Mouse (Mus musculus): ENCODE results near the gene Galnt17. TPM values are rescaled to one million over a fixed set of nuclear protein-coding genes. Genes with fewer than 3 reads are reported as not detected.

The Galnt17 gene
- polyA plus RNA-seq, 1 experiment from 2014 or later: 0.08 TPM

- DNase-seq (ENCODE audit: low spot score) (no peak), ATAC-seq (no peak)
- TF ChIP-seq EP300 (IDR thresholded peaks at IDR 0.05): no peak
- no peak for TF ChIP-seq CTCF (IDR thresholded peaks at IDR 0.05)
- Histone ChIP-seq H3K27ac (ENCODE audit: low read length) (no peak overlapping the region), H3K9ac (replicated peaks; ENCODE audit: low read depth) (no peak overlapping the region), H3K36me3 (ENCODE audit: insufficient read depth, low read length) (no peaks in the 10 kb centered on the region), H3K4me1 (ENCODE audit: insufficient read depth, low read depth, low read length) (no peaks in the 10 kb centered on the region), H3K9me3 (ENCODE audit: low read length) (no peaks in the 10 kb centered on the region), H3K27me3 (replicated peaks; ENCODE audit: insufficient read depth, low read length) (no peaks in the 10 kb centered on the region), H3K4me2 (replicated peaks; ENCODE audit: low read depth, low read length) (no peak overlapping the region), H3K4me3 (ENCODE audit: low read depth, low read length) (no peak overlapping the region)
- 85% methylated on average over 3 of the region's 3 CpGs for WGBS
Measured at GRCm38 (mm10) chr5:131006524-131006923, 301.8 kb downstream of the Galnt17 start.

GRCm38 (mm10) chr5:131000572-131000971 lies 307.7 kb downstream of the Galnt17 start:
- H3K4me1 ChIP-seq (ENCODE audit: insufficient read depth, low read depth, low read length): no peaks in the 10 kb centered on the region
- H3K4me3 ChIP-seq (ENCODE audit: low read depth, low read length): no peak overlapping the region
- WGBS: 38% methylated on average over 2 of the region's 2 CpGs
- no peak overlapping the region for H3K9ac ChIP-seq (replicated peaks; ENCODE audit: low read depth)
- H3K4me2 ChIP-seq (replicated peaks; ENCODE audit: low read depth, low read length): no peak overlapping the region
- no peaks in the 10 kb centered on the region for H3K27me3 ChIP-seq (replicated peaks; ENCODE audit: insufficient read depth, low read length)
- DNase-seq (ENCODE audit: low spot score) (peak; percentile 76), ATAC-seq (peak; percentile 97)
- H3K9me3 ChIP-seq (ENCODE audit: low read length): no peaks in the 10 kb centered on the region
- H3K27ac ChIP-seq (ENCODE audit: low read length): no peak overlapping the region
- H3K36me3 ChIP-seq (ENCODE audit: insufficient read depth, low read length): no peaks in the 10 kb centered on the region
- TF ChIP-seq CTCF (IDR thresholded peaks at IDR 0.05): no peak
- TF ChIP-seq EP300 (IDR thresholded peaks at IDR 0.05): peak; percentile 96

- TF ChIP-seq EP300 (IDR thresholded peaks at IDR 0.05) (no peak), CTCF (IDR thresholded peaks at IDR 0.05) (no peak)
- WGBS: 82% methylated on average over 8 of the region's 8 CpGs
- H3K27ac ChIP-seq (ENCODE audit: low read length): no peak overlapping the region
- H3K36me3 ChIP-seq (ENCODE audit: insufficient read depth, low read length): no peaks in the 10 kb centered on the region
- H3K4me3 ChIP-seq (ENCODE audit: low read depth, low read length): no peak overlapping the region
- ATAC-seq (no peak), DNase-seq (ENCODE audit: low spot score) (no peak)
- H3K9me3 ChIP-seq (ENCODE audit: low read length): no peaks in the 10 kb centered on the region
- H3K4me2 ChIP-seq (replicated peaks; ENCODE audit: low read depth, low read length): no peak overlapping the region
- H3K27me3 ChIP-seq (replicated peaks; ENCODE audit: insufficient read depth, low read length): no peaks in the 10 kb centered on the region
- no peaks in the 10 kb centered on the region for H3K4me1 ChIP-seq (ENCODE audit: insufficient read depth, low read depth, low read length)
- H3K9ac ChIP-seq (replicated peaks; ENCODE audit: low read depth): no peak overlapping the region
Measured at GRCm38 (mm10) chr5:130979321-130979720, 329.0 kb downstream of the Galnt17 start.

GRCm38 (mm10) chr5:130978871-130979270 lies 329.4 kb downstream of the Galnt17 start:
- no peak for DNase-seq (ENCODE audit: low spot score)
- no peak overlapping the region for H3K4me2 ChIP-seq (replicated peaks; ENCODE audit: low read depth, low read length)
- H3K9ac ChIP-seq (replicated peaks; ENCODE audit: low read depth): no peak overlapping the region
- no peak overlapping the region for H3K4me3 ChIP-seq (ENCODE audit: low read depth, low read length)
- TF ChIP-seq CTCF (IDR thresholded peaks at IDR 0.05) (no peak), EP300 (IDR thresholded peaks at IDR 0.05) (no peak)
- no peak overlapping the region for H3K27ac ChIP-seq (ENCODE audit: low read length)
- no peaks in the 10 kb centered on the region for H3K4me1 ChIP-seq (ENCODE audit: insufficient read depth, low read depth, low read length)
- H3K27me3 ChIP-seq (replicated peaks; ENCODE audit: insufficient read depth, low read length): no peaks in the 10 kb centered on the region
- no peaks in the 10 kb centered on the region for H3K9me3 ChIP-seq (ENCODE audit: low read length)
- H3K36me3 ChIP-seq (ENCODE audit: insufficient read depth, low read length): no peaks in the 10 kb centered on the region
- WGBS: 33% methylated on average over 2 of the region's 2 CpGs
- ATAC-seq: no peak

GRCm38 (mm10) chr5:130977999-130978398 lies 330.3 kb downstream of the Galnt17 start:
- Histone ChIP-seq H3K4me1 (ENCODE audit: insufficient read depth, low read depth, low read length) (no peaks in the 10 kb centered on the region), H3K9me3 (ENCODE audit: low read length) (no peaks in the 10 kb centered on the region), H3K36me3 (ENCODE audit: insufficient read depth, low read length) (no peaks in the 10 kb centered on the region), H3K4me3 (ENCODE audit: low read depth, low read length) (no peak overlapping the region), H3K4me2 (replicated peaks; ENCODE audit: low read depth, low read length) (no peak overlapping the region), H3K27ac (ENCODE audit: low read length) (no peak overlapping the region), H3K27me3 (replicated peaks; ENCODE audit: insufficient read depth, low read length) (no peaks in the 10 kb centered on the region), H3K9ac (replicated peaks; ENCODE audit: low read depth) (no peak overlapping the region)
- ATAC-seq: no peak
- no peak for DNase-seq (ENCODE audit: low spot score)
- TF ChIP-seq EP300 (IDR thresholded peaks at IDR 0.05) (no peak), CTCF (IDR thresholded peaks at IDR 0.05) (no peak)
- 90% methylated on average over 3 of the region's 3 CpGs for WGBS

GRCm38 (mm10) chr5:130952361-130952760 lies 355.9 kb downstream of the Galnt17 start:
- no peaks in the 10 kb centered on the region for H3K27me3 ChIP-seq (replicated peaks; ENCODE audit: insufficient read depth, low read length)
- H3K9me3 ChIP-seq (ENCODE audit: low read length): no peaks in the 10 kb centered on the region
- WGBS: 65% methylated on average over 7 of the region's 7 CpGs
- no peak for DNase-seq (ENCODE audit: low spot score)
- ATAC-seq: no peak
- no peaks in the 10 kb centered on the region for H3K4me1 ChIP-seq (ENCODE audit: insufficient read depth, low read depth, low read length)
- H3K27ac ChIP-seq (ENCODE audit: low read length): no peak overlapping the region
- no peak overlapping the region for H3K4me3 ChIP-seq (ENCODE audit: low read depth, low read length)
- no peak overlapping the region for H3K9ac ChIP-seq (replicated peaks; ENCODE audit: low read depth)
- H3K36me3 ChIP-seq (ENCODE audit: insufficient read depth, low read length): no peaks in the 10 kb centered on the region
- TF ChIP-seq EP300 (IDR thresholded peaks at IDR 0.05) (no peak), CTCF (IDR thresholded peaks at IDR 0.05) (no peak)
- no peak overlapping the region for H3K4me2 ChIP-seq (replicated peaks; ENCODE audit: low read depth, low read length)

- H3K9me3 ChIP-seq (ENCODE audit: low read length): no peaks in the 10 kb centered on the region
- no peak overlapping the region for H3K4me3 ChIP-seq (ENCODE audit: low read depth, low read length)
- TF ChIP-seq CTCF (IDR thresholded peaks at IDR 0.05) (peak; percentile 68), EP300 (IDR thresholded peaks at IDR 0.05) (no peak)
- H3K27ac ChIP-seq (ENCODE audit: low read length): no peak overlapping the region
- no peaks in the 10 kb centered on the region for H3K27me3 ChIP-seq (replicated peaks; ENCODE audit: insufficient read depth, low read length)
- no peak overlapping the region for H3K4me2 ChIP-seq (replicated peaks; ENCODE audit: low read depth, low read length)
- H3K36me3 ChIP-seq (ENCODE audit: insufficient read depth, low read length): no peaks in the 10 kb centered on the region
- no peak overlapping the region for H3K9ac ChIP-seq (replicated peaks; ENCODE audit: low read depth)
- H3K4me1 ChIP-seq (ENCODE audit: insufficient read depth, low read depth, low read length): no peaks in the 10 kb centered on the region
- 44% methylated on average over 6 of the region's 6 CpGs for WGBS
- DNase-seq (ENCODE audit: low spot score) (no peak), ATAC-seq (no peak)
Measured at GRCm38 (mm10) chr5:130950894-130951400, 357.4 kb downstream of the Galnt17 start.
